Mouse (Mus musculus) small intestine, adult 2 months (tissue): ENCODE results near the gene Prdm2. TPM values are rescaled to one million over a fixed set of nuclear protein-coding genes. Genes with fewer than 3 reads are reported as not detected.
A peak's percentile ranks its signal among the peaks of the same experiment; 100 is the strongest.

Experiments used
- H3K27ac ChIP-seq: fragments of 200-500 bp; 2 replicates; pipeline ENCODE4 v1.5.1; 2012; ENCODE audit warnings: low read depth, low read length, control low read depth, inconsistent platforms; ENCODE audit not compliant: insufficient read depth
- H3K27me3 ChIP-seq: fragments of 200-500 bp; 2 replicates; pipeline ENCODE4 v1.6.1; 2012; ENCODE audit warnings: mild to moderate bottlenecking, moderate library complexity, low read length, inconsistent platforms; ENCODE audit not compliant: control insufficient read depth, insufficient read depth
- H3K36me3 ChIP-seq: fragments of 200-500 bp; 2 replicates; pipeline ENCODE4 v1.6.1; 2012; ENCODE audit warnings: mild to moderate bottlenecking, low read length, control low read depth, inconsistent platforms; ENCODE audit not compliant: control insufficient read depth, insufficient read depth
- H3K4me1 ChIP-seq: fragments of 200-500 bp; 2 replicates; pipeline ENCODE4 v1.6.1; 2012; ENCODE audit warnings: low read length, inconsistent platforms, mixed read lengths; ENCODE audit not compliant: control insufficient read depth, insufficient read depth, insufficient read length
- H3K4me3 ChIP-seq: fragments of 200-500 bp; 2 replicates; pipeline ENCODE4 v1.5.1; 2012; ENCODE audit warnings: low read depth, mild to moderate bottlenecking, control low read depth, inconsistent platforms, low read length, moderate library complexity
- CTCF ChIP-seq: fragments of 200-500 bp; IDR thresholded peaks from 2 replicates; pipeline ENCODE4 v1.5.1; 2012; ENCODE audit warnings: low read depth, mild to moderate bottlenecking, control low read depth, inconsistent platforms, low read length, moderate library complexity, mixed read lengths; ENCODE audit not compliant: insufficient replicate concordance, insufficient read length; ENCODE audit errors: extremely low read depth
- POLR2A ChIP-seq: fragments of 200-500 bp; IDR thresholded peaks from 2 replicates; pipeline ENCODE4 v1.6.1; 2012; ENCODE audit warnings: low read depth, mild to moderate bottlenecking, control low read depth, inconsistent platforms, low read length, moderate library complexity
- WGBS: fragments of 180-500 bp; shearing (Covaris S2); methylation state at CpG from one replicate; pipeline ENCODE4 v1.1.7; 2018; 5-methylcytosine and 5-hydroxymethylcytosine counted together
- polyA plus RNA-seq: library from polyadenylated mRNA; depleted of rRNA; stranded (reverse); fragments of >200 nt; gene quantifications from 2 replicates; pipeline ENCODE4 v1.2.3, GENCODE M21; 2012

Prdm2 gene
- polyA plus RNA-seq, 1 experiment = 12.3 TPM

DNA sequence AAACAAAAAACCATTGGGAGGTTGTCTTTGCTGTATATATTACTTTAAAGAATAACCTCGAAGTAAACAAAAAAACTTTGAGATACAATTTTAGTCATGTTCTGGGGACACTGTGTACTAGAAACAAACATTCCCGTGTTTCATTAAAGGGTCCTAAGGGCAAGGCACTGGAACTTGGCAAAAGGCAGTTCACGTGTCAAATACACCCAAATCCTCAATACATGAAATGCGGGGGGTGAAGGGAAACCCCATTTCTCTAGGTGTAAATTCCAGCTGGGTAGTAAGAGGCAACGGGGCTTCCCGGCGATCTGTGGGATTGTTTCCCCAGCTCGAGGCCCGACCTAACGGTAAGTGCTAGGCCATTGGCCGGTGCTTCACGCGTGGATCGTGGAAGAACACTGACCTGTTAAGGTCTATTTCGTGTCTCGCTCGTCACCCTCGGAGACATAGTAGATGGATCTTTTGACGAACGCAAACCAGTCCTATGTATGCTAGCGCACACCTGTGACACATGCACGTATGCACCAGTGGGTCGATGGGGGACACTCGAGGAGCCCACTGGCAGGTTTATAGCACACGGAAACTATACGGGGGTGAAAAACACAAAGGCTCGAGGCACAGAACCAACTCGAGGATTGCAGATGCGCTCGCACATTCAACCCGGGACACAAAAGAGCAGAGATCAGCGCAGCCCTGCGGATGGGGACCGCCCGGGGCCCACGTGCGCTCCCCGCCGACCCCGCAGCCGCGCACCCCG lies 1.0 kb downstream of the Prdm2 start:
- WGBS = 3% methylated on average over 43 of the region's 43 CpGs
- Histone ChIP-seq H3K27me3 (no peaks in the 10 kb centered on the region), H3K27ac (0 out of 2 replicates have a peak overlapping the region, but pooled peaks have one; percentile 23), H3K4me3 (peak overlapping the region; percentile 85), H3K36me3 (no peaks in the 10 kb centered on the region), H3K4me1 (peaks cover 6% of the 10 kb centered on the region; the same call in 1 of the 2 replicates)
- TF ChIP-seq POLR2A = no peak
- TF ChIP-seq CTCF = no peak

DNA sequence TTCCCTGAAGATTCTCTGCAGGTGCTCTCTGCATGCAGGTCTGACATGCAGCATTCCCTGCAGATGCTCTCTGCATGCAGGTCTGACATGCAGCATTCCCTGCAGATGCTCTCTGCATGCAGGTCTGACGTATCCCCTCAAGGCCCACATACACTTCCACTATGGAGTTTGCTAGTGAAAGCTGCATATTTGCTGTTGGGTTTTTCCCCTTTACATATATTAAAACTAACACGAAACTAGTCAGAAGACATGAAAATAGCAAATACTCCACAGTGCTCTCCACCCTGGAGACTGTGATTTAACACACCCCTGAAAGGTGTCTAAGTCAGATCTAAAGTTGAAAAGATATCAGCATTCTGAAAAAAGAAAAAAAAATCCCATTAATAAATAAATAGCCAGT lies 2.8 kb downstream of the Prdm2 start:
- 88% methylated on average over 2 of the region's 2 CpGs for WGBS
- no peaks in the 10 kb centered on the region for H3K27me3 ChIP-seq
- no peak overlapping the region for H3K27ac ChIP-seq
- H3K4me1 ChIP-seq = peaks cover 6% of the 10 kb centered on the region; the same call in 1 of the 2 replicates
- TF ChIP-seq CTCF (no peak), POLR2A (no peak)
- H3K4me3 ChIP-seq = no peak overlapping the region
- H3K36me3 ChIP-seq = no peaks in the 10 kb centered on the region

DNA sequence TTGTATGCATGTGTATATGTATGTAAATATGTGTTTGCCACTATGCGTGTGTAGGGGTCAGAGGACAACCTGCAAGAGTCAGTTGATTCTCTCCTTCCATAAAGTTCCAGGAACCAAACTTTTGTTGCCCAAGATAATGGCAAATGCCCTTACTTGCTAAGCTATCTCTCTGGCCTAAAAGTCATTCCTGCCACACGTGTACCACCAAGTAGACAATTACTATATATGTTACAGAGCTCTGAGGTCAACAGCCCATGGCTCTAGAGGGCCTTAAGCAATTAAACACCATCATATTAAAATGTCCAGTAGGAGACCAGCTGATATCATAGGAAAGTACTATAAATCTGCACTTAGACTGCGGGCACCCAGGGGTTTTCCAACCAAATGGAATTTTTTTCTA lies 10.1 kb downstream of the Prdm2 start:
- no peaks in the 10 kb centered on the region; the same call in 1 of the 2 replicates for H3K4me1 ChIP-seq
- H3K4me3 ChIP-seq = no peak overlapping the region
- H3K36me3 ChIP-seq = no peaks in the 10 kb centered on the region
- H3K27me3 ChIP-seq = no peaks in the 10 kb centered on the region
- WGBS = 83% methylated on average over 3 of the region's 3 CpGs
- no peak for TF ChIP-seq CTCF
- TF ChIP-seq POLR2A = no peak
- no peak overlapping the region for H3K27ac ChIP-seq

DNA sequence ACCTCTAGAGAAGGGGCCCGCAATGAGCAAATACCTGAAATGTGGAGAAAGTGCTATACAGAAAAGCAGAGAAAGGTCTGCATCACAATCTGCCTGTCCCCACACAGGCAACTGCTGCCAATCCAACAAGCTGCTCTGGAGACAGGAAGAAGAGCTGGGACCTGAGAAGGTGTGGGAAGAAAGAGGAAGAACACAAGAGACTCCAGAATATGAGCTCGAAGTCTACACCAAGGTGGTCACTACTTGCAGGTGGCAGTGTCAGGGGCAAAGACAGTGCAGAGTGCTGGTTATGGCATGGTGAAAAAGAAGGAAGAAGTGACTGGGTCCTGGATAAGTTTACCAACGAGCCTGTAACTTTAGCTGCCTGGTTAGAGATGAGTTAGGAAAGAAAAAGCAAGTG lies 14.4 kb downstream of the Prdm2 start:
- no peak for TF ChIP-seq CTCF
- 59% methylated on average over 3 of the region's 3 CpGs for WGBS
- Histone ChIP-seq H3K27ac (no peak overlapping the region), H3K4me1 (no peaks in the 10 kb centered on the region; the same call in 1 of the 2 replicates), H3K4me3 (no peak overlapping the region), H3K27me3 (no peaks in the 10 kb centered on the region), H3K36me3 (no peaks in the 10 kb centered on the region)

DNA sequence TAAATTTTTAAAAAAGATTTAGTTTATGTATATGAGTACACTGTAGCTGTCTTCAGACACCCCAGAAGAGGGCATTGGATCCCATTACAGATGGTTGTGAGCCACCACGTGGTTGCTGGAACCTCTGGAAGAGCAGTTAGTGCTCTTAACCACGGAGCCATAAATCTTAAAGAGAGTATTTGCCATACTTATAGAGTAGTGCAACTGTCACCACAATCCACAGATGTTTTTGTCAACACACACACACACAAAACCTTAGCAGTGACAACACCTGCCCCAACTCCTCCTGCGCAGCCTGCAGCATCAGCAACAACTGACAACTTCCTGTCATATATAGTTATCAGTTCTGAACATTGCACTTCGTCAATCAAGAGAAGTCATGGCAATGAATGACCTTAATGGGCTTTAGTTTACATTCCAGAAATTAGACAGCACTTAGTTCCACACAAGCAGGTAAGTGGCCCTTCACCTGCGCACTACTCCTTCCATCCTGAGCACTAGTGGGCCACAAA lies 14.9 kb downstream of the Prdm2 start:
- no peak for TF ChIP-seq CTCF
- no peak for TF ChIP-seq POLR2A
- Histone ChIP-seq H3K4me3 (no peak overlapping the region), H3K27ac (no peak overlapping the region), H3K27me3 (no peaks in the 10 kb centered on the region), H3K36me3 (no peaks in the 10 kb centered on the region), H3K4me1 (no peaks in the 10 kb centered on the region; the same call in 1 of the 2 replicates)
- WGBS = 62% methylated on average over 5 of the region's 5 CpGs

DNA sequence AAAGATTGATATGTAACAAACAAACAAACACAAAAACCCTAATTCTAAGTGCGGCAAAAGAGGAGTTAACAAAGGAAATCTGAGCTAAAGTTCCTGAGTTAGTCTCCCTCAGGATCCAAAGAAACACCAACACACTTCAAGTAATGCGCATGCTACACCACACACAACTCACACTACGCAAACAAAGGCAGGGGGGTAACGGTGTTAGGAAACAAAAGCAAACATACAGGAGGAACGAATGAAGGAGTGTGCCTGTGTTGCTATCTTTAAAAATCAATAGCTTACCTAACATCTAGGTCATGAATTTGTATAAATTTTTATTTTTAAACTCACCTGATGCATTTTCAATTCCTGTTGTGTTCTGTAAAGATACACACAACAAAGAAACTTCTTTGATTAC lies 18.5 kb downstream of the Prdm2 start:
- 79% methylated on average over 5 of the region's 5 CpGs for WGBS
- TF ChIP-seq CTCF = no peak
- TF ChIP-seq POLR2A = no peak
- no peak overlapping the region for H3K27ac ChIP-seq
- peaks cover 4% of the 10 kb centered on the region; the same call in 1 of the 2 replicates for H3K4me1 ChIP-seq
- no peak overlapping the region for H3K4me3 ChIP-seq
- H3K36me3 ChIP-seq = no peaks in the 10 kb centered on the region
- no peaks in the 10 kb centered on the region for H3K27me3 ChIP-seq

DNA sequence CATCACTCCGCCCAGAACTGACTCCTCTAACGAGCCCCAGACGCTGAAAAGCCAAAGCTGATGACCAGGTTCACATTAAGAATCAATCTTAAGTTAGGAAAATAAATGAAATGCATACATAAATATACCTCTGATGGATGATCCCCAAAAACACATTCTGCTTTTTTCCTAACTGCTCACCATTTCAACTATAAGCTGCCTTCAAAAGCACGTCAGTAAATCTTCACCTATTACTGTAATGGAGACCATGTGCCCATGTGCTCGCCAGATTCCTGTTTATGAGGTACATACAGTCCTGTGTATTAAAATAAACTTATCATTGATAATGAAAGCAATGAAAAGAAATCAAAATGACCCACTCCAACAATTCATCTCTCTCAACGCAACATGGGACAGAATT lies 19.6 kb downstream of the Prdm2 start:
- peaks cover 4% of the 10 kb centered on the region; the same call in 1 of the 2 replicates for H3K4me1 ChIP-seq
- H3K36me3 ChIP-seq = no peaks in the 10 kb centered on the region
- WGBS = 82% methylated on average over 6 of the region's 6 CpGs
- TF ChIP-seq POLR2A = no peak
- TF ChIP-seq CTCF = no peak
- no peak overlapping the region for H3K4me3 ChIP-seq
- H3K27me3 ChIP-seq = no peaks in the 10 kb centered on the region
- H3K27ac ChIP-seq = no peak overlapping the region
